Mouse (Mus musculus): ENCODE results near the gene Trim39. TPM values are rescaled to one million over a fixed set of nuclear protein-coding genes. Genes with fewer than 3 reads are reported as not detected.

The Trim39 gene
- total RNA-seq (2014; fragmentation: Nextera tagmentation) (18.4 and 23.3 TPM in 2 replicates), total RNA-seq (2017) (14.0 and 16.2 TPM in 2 replicates)

DNA sequence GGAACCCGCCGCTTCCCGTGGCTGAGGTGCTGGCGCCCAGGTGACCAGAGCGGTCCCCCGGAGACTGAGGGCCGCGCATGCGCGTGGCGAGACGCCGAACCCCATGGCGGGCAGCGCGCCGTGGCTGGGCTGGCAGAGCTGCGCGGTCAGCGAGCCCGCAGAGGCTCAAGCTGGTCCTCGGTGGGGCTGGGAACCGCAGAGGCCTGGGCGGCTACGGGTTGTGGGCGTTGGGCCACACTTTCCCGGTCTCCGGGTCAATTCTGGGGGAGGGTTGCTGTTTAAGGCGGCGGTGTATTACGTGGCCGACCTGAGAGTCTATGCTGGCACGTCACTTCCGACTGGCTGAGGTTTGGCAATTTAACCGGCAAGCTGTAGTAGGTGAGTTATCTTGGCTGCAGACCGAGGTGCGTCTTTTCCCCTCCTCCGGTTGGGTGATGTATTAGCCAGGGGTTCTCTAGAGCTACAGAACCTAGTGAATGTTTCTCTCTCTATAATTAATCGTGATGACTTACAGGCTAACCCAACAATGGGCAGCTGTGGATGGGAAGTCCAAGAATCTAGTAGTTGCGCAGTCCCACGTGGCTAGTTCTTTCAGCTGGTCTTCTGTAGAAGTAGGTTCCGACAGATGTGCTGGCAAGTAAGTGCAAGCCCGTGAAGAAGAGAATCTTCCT is at the start of gene Trim39:
Gene Trim39 (minus strand): TSS at position 662 of the 671 bp plus-strand sequence.
- peak; percentile 76 for ATAC-seq (replicated peaks; ENCODE audit: poor library complexity, severe bottlenecking)

DNA sequence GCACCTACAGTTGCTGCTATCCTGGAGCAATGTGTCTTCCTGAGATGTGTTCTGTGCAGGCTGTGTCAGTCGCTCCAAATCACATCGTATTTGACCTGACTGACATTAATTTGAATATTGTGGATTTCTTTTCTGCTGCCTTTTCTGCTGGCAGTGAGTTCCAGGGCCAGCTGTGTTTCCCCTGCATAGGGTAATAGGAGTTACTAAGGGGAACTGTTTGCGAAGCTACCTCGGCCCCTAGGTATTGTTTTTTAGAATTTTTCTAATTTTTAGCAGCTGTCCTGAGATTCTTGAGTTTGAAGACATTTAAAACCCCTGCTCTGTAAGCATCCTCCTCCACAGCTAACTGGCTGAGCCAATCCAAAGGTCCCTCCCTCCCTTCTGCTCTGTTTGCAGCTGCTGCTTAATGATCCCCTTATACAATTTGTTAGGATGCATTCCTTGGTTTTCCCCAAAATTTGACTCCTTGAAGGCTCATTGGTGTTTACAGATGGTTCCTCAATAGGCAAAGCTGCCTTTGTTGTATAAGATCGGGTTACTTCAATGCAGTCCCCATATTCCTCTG is 43.7 kb upstream of the Trim39 start:
- ATAC-seq (replicated peaks; ENCODE audit: poor library complexity, severe bottlenecking) = no peak

DNA sequence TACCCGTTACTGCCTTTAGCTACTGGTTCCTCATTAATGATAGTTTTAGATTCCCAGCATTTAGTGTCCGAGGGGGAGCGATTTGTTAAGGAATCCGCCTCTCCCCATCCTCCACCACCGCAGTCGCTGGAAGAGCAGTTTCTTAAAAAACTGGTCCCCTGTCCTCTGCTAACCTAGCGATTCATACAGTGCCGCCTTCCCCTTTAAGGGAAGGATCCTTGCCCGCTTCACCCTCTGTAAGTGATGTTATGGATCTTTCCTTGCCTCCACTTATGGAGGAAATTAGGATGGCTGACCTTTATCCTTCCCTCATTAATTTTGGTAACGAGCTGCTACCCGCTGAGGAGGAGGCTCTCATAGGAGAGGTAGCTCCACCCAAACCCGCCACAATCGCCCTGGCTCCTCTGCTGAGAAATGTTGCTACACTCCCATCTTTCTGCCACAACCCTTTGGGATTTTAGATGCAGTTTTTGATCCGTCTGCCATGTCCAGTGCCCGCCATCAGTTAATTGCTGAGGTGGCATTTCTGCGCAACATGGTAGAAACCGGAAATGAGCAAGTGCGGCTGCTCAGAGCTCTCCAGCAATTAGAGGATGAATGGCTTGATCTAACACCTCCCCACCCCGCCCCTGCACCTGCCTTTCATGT is 43.1 kb upstream of the Trim39 start:
- peak; percentile 77 for ATAC-seq (replicated peaks; ENCODE audit: poor library complexity, severe bottlenecking)

DNA sequence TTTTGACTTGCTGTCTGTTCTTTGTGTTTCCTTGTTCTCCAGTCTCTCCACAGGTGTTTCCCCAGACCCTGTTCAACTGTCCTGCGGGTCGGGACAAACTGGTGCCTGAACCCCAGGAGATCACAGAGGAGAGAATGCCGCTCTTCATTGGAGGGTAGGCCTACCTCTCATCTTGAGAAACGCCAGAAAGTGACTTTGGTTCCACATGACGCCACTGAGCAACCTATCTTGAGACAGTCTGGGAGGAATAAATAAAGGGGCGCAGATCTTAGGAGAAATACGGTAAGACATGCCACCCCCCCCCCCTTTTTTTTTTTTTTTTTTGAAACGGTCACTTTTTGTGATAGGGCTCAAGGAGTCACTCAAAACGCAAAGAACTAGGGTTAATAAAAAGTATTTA is 42.5 kb upstream of the Trim39 start:
- peak; percentile 62 for ATAC-seq (replicated peaks; ENCODE audit: poor library complexity, severe bottlenecking)

DNA sequence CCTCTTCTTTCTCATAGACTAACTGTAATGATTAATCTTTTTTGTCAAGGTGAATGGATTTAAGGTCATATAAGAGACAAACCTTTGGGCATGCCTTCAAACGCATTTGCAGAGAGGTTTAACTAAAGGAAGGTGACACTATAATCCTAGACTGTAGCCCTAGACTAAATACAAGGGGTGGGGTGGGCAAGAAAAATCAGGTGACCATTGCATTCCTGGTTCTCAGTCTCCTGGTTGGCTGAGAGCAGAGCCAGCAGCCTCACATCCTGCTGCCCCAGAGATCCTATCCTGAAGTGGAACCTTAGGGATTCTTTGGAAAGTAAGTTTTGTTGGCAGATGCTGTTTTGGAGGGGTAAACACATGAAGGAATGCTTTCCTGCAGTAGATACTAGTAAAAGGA is 37.2 kb upstream of the Trim39 start:
- ATAC-seq (replicated peaks; ENCODE audit: poor library complexity, severe bottlenecking) = no peak

DNA sequence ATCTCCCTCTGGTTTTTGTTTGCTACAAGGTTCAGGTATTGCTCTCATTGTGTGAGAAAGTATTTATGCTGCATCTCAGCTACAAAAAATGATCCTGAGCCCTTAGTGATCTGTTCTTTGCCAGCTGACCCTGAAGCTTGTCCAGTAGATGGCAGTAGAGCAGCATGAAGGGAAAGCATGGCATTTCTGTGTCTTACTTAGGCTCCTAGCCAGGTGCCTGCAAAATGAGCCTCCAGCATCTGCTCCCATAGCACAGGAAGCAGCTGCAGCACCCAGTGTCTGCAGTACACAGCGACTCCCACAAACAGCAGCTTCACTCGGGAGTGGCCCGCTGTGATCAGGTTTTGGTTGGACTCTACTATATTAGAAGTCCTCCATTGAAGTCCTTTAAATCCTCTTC is 36.8 kb upstream of the Trim39 start:
- peak; percentile 77; the same call in 1 of the 2 replicates for ATAC-seq (replicated peaks; ENCODE audit: poor library complexity, severe bottlenecking)

DNA sequence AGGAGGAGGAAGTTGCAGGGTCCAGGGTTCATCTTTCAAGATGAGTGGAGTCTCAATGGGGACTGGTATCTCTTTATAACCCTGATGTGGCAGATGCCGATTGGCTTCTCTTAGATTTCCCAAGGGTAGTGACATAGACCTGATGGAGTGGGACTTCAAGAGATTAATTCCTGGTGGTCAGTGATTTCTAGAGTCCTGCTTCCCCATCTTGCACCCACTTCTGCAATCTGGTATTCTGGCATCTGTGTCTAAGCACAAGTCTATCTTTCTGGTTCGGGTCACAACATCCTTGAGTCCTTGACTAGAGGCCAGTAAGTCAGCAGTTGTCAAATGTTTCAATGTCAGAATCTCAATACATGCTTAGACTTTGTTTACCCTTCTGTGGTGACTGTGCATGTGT is 14.3 kb upstream of the Trim39 start, which contains the start of gene H2-M10.2:
Gene H2-M10.2 (minus strand): TSS at position 101 of the 400 bp plus-strand sequence.
- peak; percentile 55 for ATAC-seq (replicated peaks; ENCODE audit: poor library complexity, severe bottlenecking)

DNA sequence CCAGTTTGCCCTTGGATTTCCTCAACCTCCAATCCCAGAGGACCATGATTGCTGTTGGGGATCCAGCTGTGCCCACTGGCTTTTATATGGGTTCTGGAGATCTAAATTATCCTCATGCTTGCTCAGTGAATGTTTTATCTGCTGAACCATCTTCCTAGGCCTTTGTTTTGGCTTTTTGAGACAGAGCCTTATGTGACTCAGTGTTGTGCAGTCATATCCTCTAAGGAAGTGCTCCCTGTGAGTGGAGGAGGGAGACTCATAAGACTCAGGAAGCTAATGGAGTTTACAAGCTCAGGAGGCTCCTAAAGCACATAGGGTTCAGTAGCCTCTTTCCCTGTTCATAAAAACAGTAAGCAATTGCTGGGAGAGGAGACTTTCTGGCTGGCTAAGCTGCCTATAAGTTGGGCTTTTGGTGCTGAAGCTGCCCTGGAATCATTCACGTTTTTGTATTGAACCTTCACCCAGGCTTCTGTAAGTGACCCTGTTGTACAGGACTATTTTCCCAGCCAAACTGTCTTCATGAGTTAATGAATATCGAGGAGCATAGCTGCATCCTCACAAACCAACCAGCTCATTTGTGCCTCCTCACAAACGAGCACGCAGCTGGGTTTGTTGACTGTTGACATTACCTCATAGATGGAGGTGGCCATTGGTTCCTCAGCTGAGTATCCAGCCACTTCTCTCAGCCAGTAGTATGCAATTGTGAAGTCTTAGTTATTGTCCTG is 9.6 kb upstream of the Trim39 start:
- no peak for ATAC-seq (replicated peaks; ENCODE audit: poor library complexity, severe bottlenecking)

DNA sequence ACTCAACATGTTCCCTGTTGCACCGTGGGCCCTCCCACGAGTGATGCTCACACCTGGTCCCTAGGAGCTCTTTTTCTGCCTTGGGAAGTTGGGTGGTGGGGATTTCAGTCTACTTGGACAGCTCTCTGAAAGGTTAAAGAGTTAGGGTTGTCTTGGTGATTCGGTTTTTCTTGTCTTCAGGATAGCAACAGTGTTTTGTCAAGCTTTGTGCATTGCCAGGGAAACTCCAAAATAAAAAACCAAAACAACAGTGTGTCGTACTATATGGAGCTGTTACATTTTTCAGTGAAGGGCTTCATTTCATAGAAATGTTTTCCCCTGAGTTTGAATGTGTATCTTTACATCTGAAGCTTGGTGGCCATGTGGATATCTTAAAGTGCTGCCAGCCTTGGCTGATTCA is 2.7 kb upstream of the Trim39 start:
- ATAC-seq (replicated peaks; ENCODE audit: poor library complexity, severe bottlenecking) = no peak

DNA sequence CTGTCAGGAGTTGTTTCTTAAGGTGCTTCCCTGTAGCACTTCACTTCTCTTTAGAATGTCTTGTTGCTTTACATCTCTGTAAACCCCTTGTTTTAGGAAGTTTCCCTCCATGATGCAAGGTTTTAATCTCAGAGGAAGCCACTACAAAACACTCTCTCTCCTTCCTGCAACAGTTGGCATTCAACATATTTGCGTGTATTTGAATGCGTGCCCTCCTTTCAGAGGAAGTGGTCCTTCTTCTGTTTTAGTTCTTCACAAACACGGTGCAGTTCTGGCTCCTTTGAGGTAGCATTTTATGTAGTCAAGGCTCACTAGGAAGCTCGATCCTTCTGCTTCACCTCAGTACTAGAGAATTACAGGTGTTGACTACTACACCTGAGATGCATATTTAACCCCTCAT is 1.7 kb upstream of the Trim39 start:
- ATAC-seq (replicated peaks; ENCODE audit: poor library complexity, severe bottlenecking) = peak; percentile 20

DNA sequence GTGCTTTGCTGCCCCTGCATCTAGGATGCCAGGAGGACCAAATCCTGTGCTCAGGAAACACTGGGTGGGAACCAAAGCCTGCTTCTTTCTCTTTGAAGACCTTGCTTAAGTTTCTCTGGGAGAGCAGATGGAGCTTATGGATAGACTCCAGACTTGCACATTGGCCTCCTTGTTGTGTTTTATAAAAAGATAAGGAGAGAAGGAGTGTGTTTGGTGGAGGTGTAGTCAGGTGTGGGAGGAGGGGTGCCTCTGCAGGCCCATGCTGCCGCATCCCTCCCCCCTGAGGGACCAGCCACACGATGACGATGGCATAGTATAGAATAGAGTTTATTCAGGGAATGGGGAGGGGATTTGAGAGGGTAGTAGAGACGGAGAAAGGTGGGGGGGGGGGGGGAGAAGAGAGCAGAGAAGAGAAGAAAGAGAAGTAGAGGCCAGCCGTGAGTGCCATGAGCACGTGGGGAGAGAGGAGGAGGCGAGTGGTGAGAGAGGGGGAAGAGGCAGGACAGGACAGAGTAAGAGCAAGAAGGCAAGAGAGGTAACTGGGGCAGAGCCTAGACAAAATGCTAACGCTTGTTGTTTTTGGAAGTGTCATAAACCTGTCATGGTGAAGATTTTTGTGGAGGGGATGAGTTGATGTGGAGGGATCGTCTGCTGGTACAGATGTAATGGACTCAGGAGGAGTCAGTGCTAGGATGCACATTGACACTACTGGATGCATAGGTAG is 758 bp upstream of the Trim39 start:
- no peak for ATAC-seq (replicated peaks; ENCODE audit: poor library complexity, severe bottlenecking)

DNA sequence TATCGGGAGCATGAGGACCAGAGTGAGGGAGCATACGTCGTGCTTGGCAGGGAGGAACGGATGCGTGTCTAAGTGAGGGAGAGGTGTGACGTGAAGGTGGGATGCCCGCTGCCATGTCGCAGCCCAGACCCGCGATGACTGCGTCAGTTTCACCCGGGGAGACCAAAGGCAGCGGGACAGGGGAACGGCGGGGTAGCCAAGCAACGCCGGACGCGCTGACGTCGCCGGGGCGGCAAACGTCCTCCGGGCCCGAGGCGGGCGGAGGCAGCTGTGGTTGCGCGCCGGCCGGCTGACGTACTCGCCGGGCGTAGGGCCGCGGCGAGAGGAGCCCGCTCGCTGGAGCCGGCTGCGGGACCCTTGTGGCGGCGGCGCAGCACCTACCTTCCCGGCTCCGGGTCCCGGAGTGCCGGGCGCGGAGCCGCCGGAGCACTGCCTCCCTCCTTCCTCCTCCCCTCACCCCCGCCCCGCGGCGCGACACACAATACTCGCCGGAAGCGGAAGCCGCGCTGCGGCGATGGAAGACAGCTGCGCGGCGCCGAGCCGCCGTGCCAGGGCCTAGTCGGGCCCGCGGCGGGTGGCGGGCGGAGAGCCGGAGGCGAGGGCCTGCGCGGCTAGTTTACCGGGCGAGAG is 976 bp downstream of the Trim39 start:
- peak; percentile 66 for ATAC-seq (replicated peaks; ENCODE audit: poor library complexity, severe bottlenecking)

DNA sequence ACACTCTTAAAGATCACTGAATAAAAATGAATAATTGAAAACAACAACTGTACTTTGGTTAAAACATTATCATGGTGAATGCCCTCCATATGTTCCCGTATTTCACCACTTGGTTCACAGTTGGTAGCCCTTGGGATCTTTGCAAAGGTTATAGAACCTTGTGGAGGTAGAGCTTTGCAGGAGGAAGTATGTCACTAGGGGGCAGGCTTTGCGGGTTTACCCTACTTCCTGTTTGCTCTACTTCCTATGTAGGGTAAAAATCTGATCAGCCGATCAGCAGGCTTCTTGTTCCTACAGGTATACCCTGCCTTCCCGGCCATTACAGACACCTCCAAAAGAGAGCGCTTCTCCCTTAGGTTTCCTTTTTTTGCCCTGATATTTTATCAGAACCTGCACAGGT is 6.2 kb downstream of the Trim39 start:
- ATAC-seq (replicated peaks; ENCODE audit: poor library complexity, severe bottlenecking) = peak; percentile 71

DNA sequence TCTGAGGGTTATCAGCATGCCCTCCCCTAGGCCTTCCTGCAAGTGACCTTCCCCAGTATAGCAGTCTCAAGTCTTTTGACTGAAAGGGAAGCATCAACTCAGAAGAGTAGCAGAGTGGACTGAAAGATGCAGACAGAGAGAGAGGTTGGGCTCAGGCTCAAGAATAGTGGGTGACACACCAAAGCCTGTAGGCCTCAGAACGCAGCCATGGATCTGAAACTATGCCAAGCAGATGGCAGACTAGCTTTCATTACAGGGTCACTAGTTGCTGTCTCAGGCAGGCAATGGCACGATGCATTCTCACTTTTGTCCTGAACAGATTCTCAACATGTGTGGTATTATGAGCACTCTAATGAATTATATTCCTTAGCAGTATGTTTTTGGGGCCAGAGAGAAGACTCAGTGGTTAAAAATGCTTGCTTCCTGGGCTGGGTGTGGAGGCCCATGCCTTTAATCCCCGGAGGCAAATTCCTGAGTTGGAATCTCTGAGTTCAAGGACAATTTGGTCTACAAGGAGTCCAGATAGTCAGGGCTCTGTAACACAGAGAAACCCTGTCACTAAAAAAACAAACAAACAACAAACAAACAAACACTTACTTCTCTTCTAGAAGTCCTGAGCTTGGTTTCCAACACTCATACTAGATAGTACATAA is 7.6 kb downstream of the Trim39 start:
- no peak for ATAC-seq (replicated peaks; ENCODE audit: poor library complexity, severe bottlenecking)

DNA sequence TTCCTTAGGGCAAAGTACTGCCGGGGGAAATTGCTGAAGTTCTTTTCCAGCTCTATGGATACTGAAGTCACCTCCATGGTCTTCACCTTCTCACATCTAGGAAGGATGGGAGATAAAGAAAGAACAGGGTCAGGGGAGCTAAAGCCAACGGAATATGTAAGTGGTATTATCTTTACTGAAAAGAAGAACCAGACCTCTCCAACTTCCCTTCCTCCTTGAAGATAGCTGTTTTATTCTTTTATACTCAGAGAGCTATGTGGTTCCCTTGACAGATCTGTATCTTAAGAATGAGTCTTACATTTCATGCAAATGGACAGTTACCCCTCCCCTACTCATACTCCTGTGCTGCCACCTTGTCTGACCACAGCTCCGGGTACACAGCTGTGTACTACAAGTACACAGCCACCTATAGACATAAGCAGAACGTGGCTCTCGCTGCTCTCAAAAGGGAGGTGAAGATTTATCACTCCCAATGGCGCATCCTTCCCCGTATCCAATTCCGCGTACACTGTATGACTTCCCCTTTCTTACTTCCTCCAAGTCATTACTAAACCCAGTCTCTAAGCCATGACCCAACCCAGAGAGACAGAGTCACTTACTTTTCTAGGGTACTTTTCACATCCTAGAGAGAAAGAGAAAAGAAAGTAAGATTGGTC is 10.4 kb downstream of the Trim39 start:
- ATAC-seq (replicated peaks; ENCODE audit: poor library complexity, severe bottlenecking) = peak; percentile 75

DNA sequence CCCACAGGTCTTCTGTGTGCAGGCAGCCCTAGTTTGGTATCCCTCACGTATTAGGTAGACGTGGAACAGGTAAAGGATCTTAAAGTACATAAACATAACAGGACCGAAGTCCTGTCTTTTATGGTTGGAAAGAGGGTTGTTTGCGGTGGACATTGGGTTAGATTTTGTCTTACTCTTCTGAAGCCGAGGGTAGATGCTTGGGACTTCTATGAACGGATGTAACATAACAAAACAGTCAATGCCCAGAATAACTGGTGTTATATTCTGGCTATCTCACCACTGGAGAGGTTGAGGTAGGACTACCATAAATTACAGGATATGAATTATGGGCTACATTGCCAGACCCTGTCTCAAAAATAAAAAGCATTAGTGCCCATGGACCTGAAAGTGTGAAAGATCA is 14.1 kb downstream of the Trim39 start, which contains the start of gene Rpp21:
Gene Rpp21 (minus strand): TSS at position 101 of the 400 bp plus-strand sequence.
- ATAC-seq (replicated peaks; ENCODE audit: poor library complexity, severe bottlenecking) = no peak

DNA sequence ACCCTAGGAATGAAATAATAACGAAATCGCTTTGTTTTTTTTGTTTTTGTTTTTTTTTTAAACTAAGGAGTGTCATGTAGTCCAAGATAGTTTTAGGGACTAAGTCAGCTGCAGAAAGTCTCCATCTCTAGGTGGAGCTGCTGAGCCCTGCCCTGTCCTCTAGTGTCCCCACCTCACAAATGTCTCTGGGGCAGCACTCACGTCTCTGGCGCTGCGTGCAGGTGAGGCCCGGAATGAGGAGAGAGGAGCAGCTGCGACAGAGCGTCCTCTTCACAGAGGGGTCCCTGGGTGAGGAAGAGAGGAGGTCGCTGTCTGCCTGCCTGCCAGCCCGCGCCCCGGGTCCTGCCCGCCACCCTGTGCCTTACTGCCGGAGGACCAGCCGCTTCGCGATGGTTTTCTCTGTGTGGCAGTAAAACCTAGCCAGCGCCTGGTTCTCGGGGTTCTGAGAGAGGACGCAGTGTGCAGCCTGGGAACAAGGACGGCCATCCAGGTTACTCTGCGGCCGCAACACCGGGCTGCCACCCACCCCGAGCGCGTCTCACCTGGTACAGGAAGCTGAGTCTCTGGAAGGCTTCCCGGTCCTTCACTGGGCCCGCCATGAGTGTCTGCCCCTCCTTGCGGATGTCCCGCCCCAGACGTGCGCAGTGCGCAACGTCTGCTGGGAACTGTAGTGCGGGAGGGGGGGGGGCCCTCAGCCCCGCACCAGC is 14.7 kb downstream of the Trim39 start:
- peak; percentile 68 for ATAC-seq (replicated peaks; ENCODE audit: poor library complexity, severe bottlenecking)

DNA sequence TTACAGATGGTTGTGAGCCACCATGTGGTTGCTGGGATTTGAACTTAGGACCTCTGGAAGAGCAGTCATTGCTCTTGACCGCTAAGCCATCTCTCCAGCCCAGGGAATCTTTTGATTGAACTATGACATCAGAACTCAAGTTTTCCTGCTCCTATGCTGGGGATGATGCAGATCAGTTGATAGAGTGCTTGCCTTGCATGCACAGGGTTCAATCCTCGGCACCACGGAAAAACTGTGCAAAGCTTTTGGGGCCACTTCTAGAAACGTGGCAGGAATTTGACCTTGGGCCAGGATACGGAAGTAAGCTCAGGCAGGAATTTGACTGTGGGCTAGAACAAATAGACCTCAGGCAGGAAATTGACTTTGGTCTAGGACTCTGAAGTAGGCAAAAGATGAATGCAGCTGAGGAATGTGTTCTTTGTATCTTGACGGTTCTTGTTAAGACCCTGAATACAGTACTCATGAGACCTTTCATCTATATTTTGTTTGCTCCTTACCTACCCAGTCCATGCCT is 18.9 kb downstream of the Trim39 start:
- ATAC-seq (replicated peaks; ENCODE audit: poor library complexity, severe bottlenecking) = no peak
